Mouse (Mus musculus) hindbrain, postnatal 0 days (tissue): Measurements from ENCODE around the gene Nppb. TPM values are rescaled to one million over a fixed set of nuclear protein-coding genes. Genes with fewer than 3 reads are reported as not detected.

Experiments
- ATAC-seq: fragments of 200-750 bp; cut with Nextera tagmentation; 2 replicates; pipeline ENCODE4 v1.8.0; 2017; ENCODE audit warnings: mild to moderate bottlenecking, moderate TSS enrichment, moderate library complexity
- DNase-seq: peaks from one replicate; pipeline ENCODE4 v3.0.0-alpha.2; 2015; ENCODE audit warnings: low spot score
- H3K27ac ChIP-seq: fragments of 300-500 bp; sonication (generic); 2 replicates; pipeline ENCODE4 v1.5.1; 2014; ENCODE audit warnings: mild to moderate bottlenecking
- H3K27me3 ChIP-seq: fragments of 300-500 bp; sonication (generic); 2 replicates; pipeline ENCODE4 v1.6.1; 2014; ENCODE audit warnings: low read length, mixed read lengths; ENCODE audit not compliant: insufficient read depth
- H3K36me3 ChIP-seq: fragments of 300-500 bp; sonication (generic); 2 replicates; pipeline ENCODE4 v1.6.1; 2014; ENCODE audit warnings: low read length, mixed read lengths; ENCODE audit not compliant: insufficient read depth
- H3K4me1 ChIP-seq: fragments of 300-500 bp; sonication (generic); 2 replicates; pipeline ENCODE4 v1.6.1; 2014; ENCODE audit warnings: antibody characterized with exemption, low read length, mixed read lengths; ENCODE audit not compliant: insufficient read depth
- H3K4me2 ChIP-seq: fragments of 300-500 bp; sonication (generic); 2 replicates; pipeline ENCODE4 v1.6.1; 2014; ENCODE audit warnings: low read depth, mild to moderate bottlenecking, low read length, moderate library complexity, mixed read lengths
- H3K4me3 ChIP-seq: fragments of 300-500 bp; sonication (generic); 2 replicates; pipeline ENCODE4 v1.5.1; 2014; ENCODE audit warnings: low read length
- H3K9ac ChIP-seq: fragments of 300-500 bp; sonication (generic); replicated peaks from 2 replicates; pipeline ENCODE4 v1.6.1; 2014; ENCODE audit warnings: mild to moderate bottlenecking, low read length, moderate library complexity, mixed read lengths
- H3K9me3 ChIP-seq: fragments of 300-500 bp; sonication (generic); 2 replicates; pipeline ENCODE4 v1.6.1; 2016; ENCODE audit warnings: low read length, mixed read lengths
- CTCF ChIP-seq: IDR thresholded peaks from 2 replicates; pipeline ENCODE4 v1.5.1; 2016; ENCODE audit warnings: antibody characterized with exemption, control low read depth, low read depth
- WGBS: fragments of 180-500 bp; shearing (Covaris S2); extraction: QIAGEN DNeasy Blood & Tissue Kit; methylation state at CpG from one replicate; pipeline ENCODE4 v1.1.7; 2014; 5-methylcytosine and 5-hydroxymethylcytosine counted together
- polyA plus RNA-seq: library from polyadenylated mRNA; unstranded; fragments of >200 nt; fragmentation: Nextera tagmentation; extraction: Ambion mirVana; gene quantifications from 2 replicates; pipeline ENCODE4 v1.2.1, GENCODE M21; 2015
- total RNA-seq: library from RNA; depleted of rRNA; stranded (reverse); fragments of >200 nt; gene quantifications from 2 replicates; pipeline ENCODE4 v1.2.3, GENCODE M21; 2014; rRNA removed

Nppb gene
- total RNA-seq (1.3 TPM in 1 of 2 replicates, not detected in the other), polyA plus RNA-seq (0.19 and 0.72 TPM in 2 replicates)

DNA sequence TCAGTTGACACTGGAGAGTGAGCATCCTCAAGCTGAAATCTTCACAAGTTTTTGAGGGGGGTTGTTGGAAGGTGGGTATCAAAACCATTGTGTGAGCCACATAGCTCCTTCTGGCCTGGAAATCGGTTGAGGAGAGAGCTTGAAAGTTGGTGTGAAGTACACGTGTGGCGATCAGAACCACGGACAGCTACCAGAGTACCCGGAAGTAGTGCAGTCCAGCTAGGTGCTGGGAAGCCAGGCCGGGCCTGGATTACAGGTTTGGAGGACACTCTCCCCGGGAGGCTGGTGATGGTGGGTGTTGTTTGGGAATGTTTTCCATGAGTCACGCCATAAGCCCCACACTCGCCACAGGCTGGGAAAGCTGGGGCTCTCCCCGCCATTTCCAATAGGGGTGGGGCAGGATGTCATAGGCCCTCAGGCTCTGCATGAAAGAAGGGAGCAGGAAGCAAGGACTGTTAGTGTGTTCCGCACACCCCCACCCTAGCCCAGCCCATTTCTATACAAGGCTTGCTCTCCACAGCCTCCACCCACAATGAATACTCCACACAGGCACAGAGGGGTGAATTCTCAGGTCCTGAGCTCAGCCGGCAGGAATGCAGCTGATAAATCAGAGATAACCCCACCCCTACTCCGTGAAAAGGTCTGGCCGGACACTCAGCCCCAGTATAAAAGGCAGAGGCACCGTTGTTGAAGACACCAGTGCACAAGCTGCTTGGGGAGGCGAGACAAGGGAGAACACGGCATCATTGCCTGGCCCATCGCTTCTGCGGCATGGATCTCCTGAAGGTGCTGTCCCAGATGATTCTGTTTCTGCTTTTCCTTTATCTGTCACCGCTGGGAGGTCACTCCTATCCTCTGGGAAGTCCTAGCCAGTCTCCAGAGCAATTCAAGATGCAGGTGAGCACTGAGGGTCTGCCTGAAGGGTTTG lies at the start of gene Nppb:
Nppb (plus strand) TSS at position 584 of the 928 bp plus-strand sequence.
- H3K27ac ChIP-seq = no peak within 1 kb of the TSS
- no peak within 1 kb of the TSS for H3K4me3 ChIP-seq
- no peaks in the 10 kb centered on the region for H3K36me3 ChIP-seq
- H3K27me3 ChIP-seq = no peaks in the 10 kb centered on the region
- H3K9ac ChIP-seq = no peak within 1 kb of the TSS
- WGBS = 42% methylated on average over 20 of the region's 20 CpGs
- DNase-seq = no peak
- no peak within 1 kb of the TSS for H3K4me2 ChIP-seq
- no peaks in the 10 kb centered on the region for H3K9me3 ChIP-seq
- 0 out of 2 replicates have a peak, but pooled peaks have one; percentile 18 for ATAC-seq
- TF ChIP-seq CTCF = no peak
- no peaks in the 10 kb centered on the region for H3K4me1 ChIP-seq

DNA sequence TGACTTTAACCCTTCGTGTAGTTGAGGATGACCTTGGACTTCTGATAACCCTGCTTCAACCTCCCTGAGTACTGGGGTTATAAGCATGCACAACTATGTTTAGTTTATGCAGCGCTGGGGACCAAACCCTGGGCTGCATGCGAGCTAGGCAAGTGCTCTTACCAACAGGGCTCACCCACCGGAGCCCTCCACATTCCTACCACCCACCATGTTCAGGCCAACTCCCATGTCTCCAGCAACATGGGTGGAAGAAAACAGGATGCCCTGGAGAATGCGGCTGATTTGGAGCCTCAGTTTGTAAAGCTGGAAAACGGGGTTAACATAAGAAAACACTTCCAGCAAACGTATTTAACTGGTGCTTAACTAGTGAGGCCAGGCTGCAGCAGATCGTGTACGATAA lies 49.7 kb upstream of the Nppb start:
- 21% methylated on average over 9 of the region's 9 CpGs for WGBS
- no peak for TF ChIP-seq CTCF
- ATAC-seq = no peak

DNA sequence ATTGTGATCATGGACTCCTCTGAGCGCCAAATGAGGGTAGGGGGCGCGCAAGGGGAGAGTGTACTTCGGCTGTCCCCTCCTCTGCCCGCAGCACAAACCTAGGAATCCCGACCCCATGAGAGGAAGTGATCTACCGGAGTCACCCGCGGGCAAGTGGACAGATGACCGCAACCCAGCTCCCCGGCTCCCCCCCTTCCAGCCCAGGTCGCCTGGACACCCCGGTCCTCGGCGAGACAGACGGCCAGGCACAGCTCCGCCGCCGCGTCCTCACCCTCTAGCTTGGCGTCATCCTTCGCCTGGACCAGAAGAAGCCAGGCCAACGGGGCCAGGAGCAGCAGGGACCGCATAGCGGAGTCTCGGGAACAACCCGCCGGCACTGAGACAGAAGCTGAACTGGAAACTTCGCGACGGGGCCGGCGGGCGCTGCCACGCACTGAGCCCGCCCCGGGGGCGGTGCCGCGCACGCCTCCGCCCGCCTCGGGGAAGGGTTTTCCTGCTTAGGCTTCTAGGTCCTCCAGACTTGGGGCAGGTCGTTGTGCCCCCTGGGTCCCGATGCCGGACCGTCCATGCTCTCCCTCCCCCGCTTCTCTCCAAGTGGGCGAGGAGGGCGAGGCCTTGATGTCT lies 49.1 kb upstream of the Nppb start, which contains the start of gene Plod1:
Plod1 (minus strand) TSS at position 437 of the 624 bp plus-strand sequence.
- no peaks in the 10 kb centered on the region for H3K4me1 ChIP-seq
- no peaks in the 10 kb centered on the region for H3K27me3 ChIP-seq
- peak within 1 kb of the TSS; percentile 59 for H3K9ac ChIP-seq
- DNase-seq (peak; percentile 76), ATAC-seq (peak; percentile 66)
- no peaks in the 10 kb centered on the region for H3K36me3 ChIP-seq
- no peaks in the 10 kb centered on the region for H3K9me3 ChIP-seq
- H3K27ac ChIP-seq = peak within 1 kb of the TSS; percentile 76
- under 1% methylated on average over 38 of the region's 51 CpGs for WGBS
- peak; percentile 27 for TF ChIP-seq CTCF
- H3K4me2 ChIP-seq = peak within 1 kb of the TSS; percentile 86
- peak within 1 kb of the TSS; percentile 60 for H3K4me3 ChIP-seq

More for the DNA sequence above, 49.7 kb upstream of the Nppb start:
- Histone ChIP-seq H3K4me2 (peak overlapping the region; percentile 86), H3K4me1 (no peaks in the 10 kb centered on the region), H3K36me3 (no peaks in the 10 kb centered on the region), H3K4me3 (peak overlapping the region; percentile 60), H3K9ac (peak overlapping the region; percentile 59), H3K9me3 (no peaks in the 10 kb centered on the region), H3K27ac (peak overlapping the region; percentile 76), H3K27me3 (no peaks in the 10 kb centered on the region)
- no peak for DNase-seq

DNA sequence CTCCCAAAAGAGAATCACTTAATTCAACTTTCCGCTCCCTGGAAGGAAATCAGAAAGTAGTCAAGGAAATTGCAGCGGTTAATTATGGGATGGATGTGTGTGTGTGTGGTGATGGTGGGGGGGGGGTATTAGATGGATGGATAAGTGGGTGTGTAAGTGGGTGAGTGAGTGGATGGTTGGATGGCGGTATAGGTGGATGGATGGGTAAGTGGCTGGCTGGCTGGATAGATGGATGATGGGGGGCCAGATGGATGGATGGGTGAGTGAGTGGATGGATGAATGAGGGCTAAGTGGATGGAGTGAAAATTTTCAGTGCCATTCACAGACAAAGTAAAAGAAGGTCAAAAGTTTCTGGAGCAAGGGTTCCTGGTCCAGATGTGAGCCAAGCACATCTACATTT lies 48.6 kb upstream of the Nppb start:
- TF ChIP-seq CTCF = no peak
- Histone ChIP-seq H3K9ac (no peak overlapping the region; the same call in 1 of the 2 replicates), H3K27ac (no peak overlapping the region), H3K4me1 (peaks cover 6% of the 10 kb centered on the region), H3K27me3 (no peaks in the 10 kb centered on the region), H3K36me3 (no peaks in the 10 kb centered on the region), H3K9me3 (no peaks in the 10 kb centered on the region), H3K4me2 (peak overlapping the region; percentile 86), H3K4me3 (peak overlapping the region; percentile 60)
- WGBS = 43% methylated on average over 3 of the region's 3 CpGs
- DNase-seq (no peak), ATAC-seq (no peak)

DNA sequence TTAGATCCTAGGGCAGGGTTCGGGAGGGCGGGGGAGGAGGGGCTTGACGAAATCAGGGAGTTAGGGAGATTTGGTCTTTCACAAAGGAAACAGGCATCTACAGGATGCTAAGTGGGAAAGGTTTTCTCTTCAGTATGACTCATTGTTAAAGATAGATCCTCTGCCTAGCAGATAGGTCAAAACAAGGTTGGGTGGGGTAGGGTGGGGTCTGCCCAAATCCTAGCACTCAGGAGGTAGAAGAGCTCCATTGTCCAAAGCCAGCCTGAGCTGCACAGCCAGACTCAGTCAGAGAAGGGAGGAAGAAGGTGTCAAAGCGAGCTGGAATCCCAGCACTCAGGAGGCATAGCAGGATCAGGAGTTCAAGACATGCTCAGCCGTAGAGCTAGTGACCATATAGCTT lies 48.1 kb upstream of the Nppb start:
- Histone ChIP-seq H3K4me1 (peaks cover 10% of the 10 kb centered on the region), H3K4me3 (no peak overlapping the region), H3K36me3 (no peaks in the 10 kb centered on the region), H3K27me3 (no peaks in the 10 kb centered on the region), H3K27ac (no peak overlapping the region), H3K9ac (no peak overlapping the region), H3K4me2 (no peak overlapping the region), H3K9me3 (no peaks in the 10 kb centered on the region)
- WGBS = 62% methylated on average over 5 of the region's 5 CpGs
- ATAC-seq = no peak
- DNase-seq = no peak
- TF ChIP-seq CTCF = no peak

DNA sequence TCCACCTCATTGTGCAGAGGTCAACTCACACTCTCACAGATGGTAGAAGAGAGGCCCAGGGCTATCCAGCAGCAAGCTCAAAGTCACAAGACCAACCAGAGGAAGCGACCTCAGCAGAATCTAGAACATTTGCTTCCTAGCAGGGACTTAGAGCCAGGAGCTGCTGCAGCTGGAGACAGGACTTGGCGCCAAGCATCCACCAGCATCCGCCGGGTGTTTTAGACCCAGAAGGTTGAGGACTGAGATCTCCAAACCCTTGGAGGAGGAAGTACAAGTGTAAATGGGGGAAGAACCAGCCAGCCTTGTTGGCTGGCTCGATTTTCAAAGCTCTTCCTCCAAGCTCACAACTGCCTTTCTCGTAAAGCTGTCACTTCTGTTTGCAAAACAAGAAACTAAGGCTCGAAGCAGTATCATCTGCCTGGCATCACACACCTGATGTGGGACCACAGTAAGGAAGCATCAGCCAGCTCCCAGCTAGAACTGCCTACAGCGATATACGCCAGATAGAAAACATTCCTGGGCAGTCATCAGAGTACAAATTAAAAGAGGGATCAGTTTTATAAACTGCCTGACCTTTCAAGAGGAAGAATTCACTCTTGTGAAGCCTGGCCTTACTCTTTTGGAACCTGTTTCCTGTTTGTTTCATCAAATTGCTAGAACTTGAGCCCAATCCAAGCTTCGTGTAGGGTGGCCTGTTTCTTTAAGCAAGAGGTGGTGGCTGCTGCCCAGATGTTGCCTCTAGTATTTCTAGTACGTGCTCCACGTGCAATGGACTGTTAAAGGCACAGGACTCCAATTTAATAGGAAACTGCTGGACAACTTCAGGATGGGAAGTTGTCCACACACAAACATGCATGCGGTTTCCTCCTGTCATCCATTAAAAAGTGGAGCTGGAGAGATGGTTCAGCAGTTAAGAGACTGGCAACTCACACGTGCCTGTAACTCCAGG lies 47.2 kb upstream of the Nppb start:
- Histone ChIP-seq H3K4me1 (peaks cover 16% of the 10 kb centered on the region), H3K36me3 (no peaks in the 10 kb centered on the region), H3K4me2 (no peak overlapping the region), H3K9me3 (no peaks in the 10 kb centered on the region), H3K27me3 (no peaks in the 10 kb centered on the region), H3K9ac (no peak overlapping the region), H3K4me3 (no peak overlapping the region), H3K27ac (no peak overlapping the region; the same call in 1 of the 2 replicates)
- no peak for ATAC-seq
- TF ChIP-seq CTCF = no peak
- DNase-seq = no peak
- WGBS = 66% methylated on average over 14 of the region's 14 CpGs
